Mouse (Mus musculus) urinary bladder, postnatal 14 days (tissue): ENCODE results near the gene Mtg1.

Experiments
- DNase-seq: peaks from one replicate; pipeline ENCODE4 v3.0.0; 2021; ENCODE audit warnings: low spot score

Mtg1 gene

GRCm38 (mm10) chr7:140188391-140189328 lies 51.3 kb downstream of the Mtg1 start:
- DNase-seq = no peak

- no peak for DNase-seq
Observed at GRCm38 (mm10) chr7:140190435-140190834, 53.1 kb downstream of the Mtg1 start.

- no peak for DNase-seq
Observed at GRCm38 (mm10) chr7:140192445-140192844, 55.1 kb downstream of the Mtg1 start.

GRCm38 (mm10) chr7:140192851-140193250 lies 55.5 kb downstream of the Mtg1 start:
- no peak for DNase-seq

GRCm38 (mm10) chr7:140194031-140194430 lies 56.7 kb downstream of the Mtg1 start:
- no peak for DNase-seq

- no peak for DNase-seq
Observed at GRCm38 (mm10) chr7:140196002-140196401, 58.6 kb downstream of the Mtg1 start.
